Mouse (Mus musculus): Measurements from ENCODE around the gene Cmc1. TPM values are rescaled to one million over a fixed set of nuclear protein-coding genes. Genes with fewer than 3 reads are reported as not detected.
A peak's percentile ranks its signal among the peaks of the same experiment; 100 is the strongest.

Gene Cmc1
- total and polyA plus RNA-seq, 3 experiments, result 17.1 to 21.6 (median 18.0) TPM

GRCm38 (mm10) chr9:118193263-118193662, 43.3 kb upstream of the Cmc1 start (continued):
- TF ChIP-seq MYC (IDR thresholded peaks at IDR 0.05; ENCODE audit: low read depth, low read length) (peak; percentile 95), TCF12 (IDR thresholded peaks at IDR 0.05; ENCODE audit: low read depth, low read length) (peak; percentile 100), MAX (IDR thresholded peaks at IDR 0.05; ENCODE audit: low read length) (peak; percentile 94), POLR2A (IDR thresholded peaks at IDR 0.05; ENCODE audit: low read depth, low read length) (no peak), CHD1 (IDR thresholded peaks at IDR 0.05; ENCODE audit: low read depth, low read length) (no peak), ZMIZ1 (IDR thresholded peaks at IDR 0.05; ENCODE audit: low read depth, low read length) (peak; percentile 61; the same call in 1 of the 2 replicates), SMC3 (IDR thresholded peaks at IDR 0.05; ENCODE audit: low read depth, low read length) (peak; percentile 37; the same call in 1 of the 2 replicates), IRF4 (IDR thresholded peaks at IDR 0.05; ENCODE audit: low read depth, low read length) (peak; percentile 100), ZC3H11A (IDR thresholded peaks at IDR 0.05; ENCODE audit: low read depth, low read length) (no peak)

- no peak overlapping the region for H3K4me3 ChIP-seq (replicated peaks in 1 of 3; ENCODE audit: low read depth in 2 of 3, low read length in 2 of 3, poor library complexity in 1 of 3)
- dilution Hi-C loops (cut with MboI; ENCODE audit: extremely low pct_ligation_motif_present, extremely low pct_unique_long_range_greater_than_20kb, low sequenced_read_pairs), result no loop called here
- no peak overlapping the region for H3K4me2 ChIP-seq (ENCODE audit: insufficient read depth, low read depth, poor library complexity, severe bottlenecking)
- no peaks in the 10 kb centered on the region for H3K27me3 ChIP-seq (replicated peaks)
- DNase-seq (ENCODE audit: extremely low read depth), result no peak
- peaks cover 4% of the 10 kb centered on the region for H3K9me3 ChIP-seq (replicated peaks; ENCODE audit: low read length)
- H3K27ac ChIP-seq (ENCODE audit: insufficient read depth, low read depth), result no peak overlapping the region
- H3K9ac ChIP-seq (ENCODE audit: insufficient read depth, low read depth), result no peak overlapping the region
- no peaks in the 10 kb centered on the region for H3K79me2 ChIP-seq (replicated peaks; ENCODE audit: control insufficient read depth, extremely low read depth, insufficient read depth, poor library complexity, severe bottlenecking)
- H3K4me1 ChIP-seq (ENCODE audit: control insufficient read depth in 1 of 2, insufficient read depth in 2 of 2), result peaks cover 14 to 17% of the 10 kb centered on the region in 2 experiments
- in situ Hi-C loops (cut with MboI; ENCODE audit: low pct_ligation_motif_present, low pct_unique_long_range_greater_than_20kb, low sequenced_read_pairs), result no loop called here
- TF ChIP-seq EP300 (IDR thresholded peaks at IDR 0.05; ENCODE audit: low read length), result peak; percentile 37; the same call in 1 of the 2 replicates
- peak; percentile 42; the same call in 1 of the 2 replicates for TF ChIP-seq TCF12 (IDR thresholded peaks at IDR 0.05; ENCODE audit: low read depth, low read length)
- no peak for TF ChIP-seq SIN3A (IDR thresholded peaks at IDR 0.05; ENCODE audit: low read length)
- no peak for TF ChIP-seq MYC (IDR thresholded peaks at IDR 0.05; ENCODE audit: low read depth, low read length)
- H3K36me3 ChIP-seq (replicated peaks in 1 of 2; ENCODE audit: control insufficient read depth in 1 of 2, insufficient read depth in 1 of 2, low read length in 1 of 2), result no peaks in the 10 kb centered on the region
These were observed 41.3 kb upstream of the Cmc1 start for GRCm38 (mm10) chr9:118191276-118191675.

GRCm38 (mm10) chr9:118188374-118188773, 38.4 kb upstream of the Cmc1 start:
- Histone ChIP-seq H3K9me3 (replicated peaks; ENCODE audit: low read length) (no peaks in the 10 kb centered on the region), H3K79me2 (replicated peaks; ENCODE audit: control insufficient read depth, extremely low read depth, insufficient read depth, poor library complexity, severe bottlenecking) (no peaks in the 10 kb centered on the region), H3K27me3 (replicated peaks) (no peaks in the 10 kb centered on the region), H3K9ac (ENCODE audit: insufficient read depth, low read depth) (no peak overlapping the region), H3K27ac (ENCODE audit: insufficient read depth, low read depth) (no peak overlapping the region), H3K4me1 (ENCODE audit: control insufficient read depth in 1 of 2, insufficient read depth in 2 of 2) (peaks cover 5 to 8% of the 10 kb centered on the region in 2 experiments; a peak in 3 of 4 replicates), H3K4me2 (ENCODE audit: insufficient read depth, low read depth, poor library complexity, severe bottlenecking) (no peak overlapping the region), H3K36me3 (replicated peaks in 1 of 2; ENCODE audit: control insufficient read depth in 1 of 2, insufficient read depth in 1 of 2, low read length in 1 of 2) (no peaks in the 10 kb centered on the region), H3K4me3 (replicated peaks in 1 of 3; ENCODE audit: low read depth in 2 of 3, low read length in 2 of 3, poor library complexity in 1 of 3) (no peak overlapping the region)
- DNase-seq (ENCODE audit: extremely low read depth), result no peak
- TF ChIP-seq MYC (IDR thresholded peaks at IDR 0.05; ENCODE audit: low read depth, low read length) (no peak), SMC3 (IDR thresholded peaks at IDR 0.05; ENCODE audit: low read depth, low read length) (peak; percentile 41), CTCF (conservative IDR thresholded peaks at IDR 0.05 in 1 of 2, IDR thresholded peaks at IDR 0.05 in 1 of 2; ENCODE audit: low read depth in 2 of 2, low read length in 2 of 2) (peak in 1 of 2 experiments; percentile 43; a peak in 2 of 4 replicates), UBTF (IDR thresholded peaks at IDR 0.05; ENCODE audit: low read depth, low read length) (no peak), CHD1 (IDR thresholded peaks at IDR 0.05; ENCODE audit: low read depth, low read length) (no peak), ZC3H11A (IDR thresholded peaks at IDR 0.05; ENCODE audit: low read depth, low read length) (no peak), RAD21 (IDR thresholded peaks at IDR 0.05; ENCODE audit: low read depth, low read length) (peak; percentile 33)
- dilution Hi-C loops (cut with MboI; ENCODE audit: extremely low pct_ligation_motif_present, extremely low pct_unique_long_range_greater_than_20kb, low sequenced_read_pairs), result no loop called here
- in situ Hi-C loops (cut with MboI; ENCODE audit: low pct_ligation_motif_present, low pct_unique_long_range_greater_than_20kb, low sequenced_read_pairs), result no loop called here
